Mouse (Mus musculus) CH12.LX (cell line): ENCODE data around the gene Kif13a.

Experiments
- CTCF ChIP-seq, 2 experiments: IDR thresholded peaks in 1 of 2; conservative IDR thresholded peaks in 1 of 2; 2 replicates each; pipeline ENCODE4 v1.5.1; 2011 to 2012; ENCODE audit warnings: low read depth in 2 of 2, low read length in 2 of 2, improper control_type of control experiment in 1 of 2, inconsistent platforms in 1 of 2, mild to moderate bottlenecking in 1 of 2, moderate library complexity in 1 of 2
- ETS1 ChIP-seq: conservative IDR thresholded peaks from 2 replicates; pipeline ENCODE4 v1.6.1; 2012; ENCODE audit warnings: low read depth, mild to moderate bottlenecking, inconsistent platforms, low read length, improper control_type of control experiment, moderate library complexity
- MAX ChIP-seq: IDR thresholded peaks from 2 replicates; pipeline ENCODE4 v1.6.1; 2011; ENCODE audit warnings: low read length, improper control_type of control experiment
- NELFE ChIP-seq: IDR thresholded peaks from 2 replicates; pipeline ENCODE4 v1.6.1; 2011; ENCODE audit warnings: low read depth, low read length, improper control_type of control experiment
- NRF1 ChIP-seq: IDR thresholded peaks from 2 replicates; pipeline ENCODE4 v1.6.1; 2014; ENCODE audit warnings: low read depth, mild to moderate bottlenecking, inconsistent platforms, low read length, improper control_type of control experiment, moderate library complexity
- POLR2A ChIP-seq: IDR thresholded peaks from 2 replicates; pipeline ENCODE4 v1.6.1; 2011; ENCODE audit warnings: low read depth, mild to moderate bottlenecking, improper control_type of control experiment, low read length
- SIN3A ChIP-seq: IDR thresholded peaks from 2 replicates; pipeline ENCODE4 v1.6.1; 2012; ENCODE audit warnings: low read length, improper control_type of control experiment, inconsistent platforms
- ZNF384 ChIP-seq: IDR thresholded peaks from 2 replicates; pipeline ENCODE4 v1.6.1; 2012; ENCODE audit warnings: low read depth, low read length, improper control_type of control experiment, inconsistent platforms

GRCm38 (mm10) chr13:46843646-46844045, 86.0 kb downstream of the Kif13a start:
- TF ChIP-seq ETS1 (no peak), CTCF (conservative IDR thresholded peaks at IDR 0.05 in 1 of 2, IDR thresholded peaks at IDR 0.05 in 1 of 2; ENCODE audit: low read depth in 2 of 2, low read length in 2 of 2) (no peak), NELFE (no peak), NRF1 (no peak), SIN3A (no peak), POLR2A (no peak), ZNF384 (no peak), MAX (no peak)
